Mouse (Mus musculus) heart, postnatal 36 days (tissue): ENCODE measurements at regions not wholly inside any gene's neighbourhood (a gene's known extent, or its start where the extent isn't known, plus 50 kb on each side); places are given as distances from the start of the nearest gene placed in this dataset.
"Not testable (repeated sequence)": the region's sequence is repeated elsewhere in the genome, so short reads cannot be mapped to it uniquely, and the experiment has no call there.

Source experiments
- DNase-seq, 2 experiments: peaks; one replicate each; pipeline ENCODE4 v3.0.0; 2021 to 2022
- intact Hi-C: fragments of 180-260 bp; cut with DNase I; formaldehyde crosslinking; loops from one replicate; pipeline ENCODE4 v1.15.1; 2025

DNA sequence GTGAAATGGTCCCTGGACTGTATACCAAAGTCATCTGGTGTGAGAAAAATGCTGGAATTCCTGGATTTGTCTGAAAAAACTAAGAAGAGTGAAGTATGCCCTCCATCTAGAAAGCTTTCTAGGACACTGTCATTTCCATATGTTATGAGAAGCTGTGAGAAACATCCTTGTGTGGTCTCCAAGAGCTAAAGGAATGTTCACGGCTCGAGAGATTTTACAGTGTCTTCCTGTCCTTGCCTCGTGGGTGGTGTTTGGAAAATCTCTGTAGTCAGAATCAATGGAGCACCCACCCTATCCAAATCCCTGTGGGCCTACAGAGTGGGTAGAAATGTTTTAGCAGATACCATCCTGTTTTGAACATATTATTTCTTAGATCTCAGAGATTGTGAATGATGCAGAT is 487.7 kb downstream of the Hdgfl1 start:
- intact Hi-C loops: no loop called here

DNA sequence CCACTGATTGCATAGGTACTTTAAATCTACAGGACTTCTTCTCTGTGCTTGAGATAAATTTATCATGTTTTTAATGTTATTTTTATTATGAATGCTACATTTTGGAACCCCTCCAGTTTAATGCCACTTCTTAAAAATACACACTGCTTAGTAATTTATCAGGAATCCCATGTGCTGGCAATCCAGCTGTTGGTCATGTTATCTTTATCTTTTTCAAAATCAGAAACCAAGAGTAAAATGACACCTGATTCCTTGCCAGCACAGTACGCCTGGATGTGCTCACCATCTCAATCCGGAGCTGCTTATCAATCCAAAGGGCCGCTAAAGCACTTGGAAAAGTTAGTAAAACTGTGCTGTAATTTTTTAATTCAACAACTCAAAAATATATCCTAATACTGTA is 497.1 kb downstream of the Hdgfl1 start:
- intact Hi-C loops: no loop called here
- DNase-seq: no peak

More for the DNA sequence above, 487.7 kb downstream of the Hdgfl1 start:
- no peak for DNase-seq

DNA sequence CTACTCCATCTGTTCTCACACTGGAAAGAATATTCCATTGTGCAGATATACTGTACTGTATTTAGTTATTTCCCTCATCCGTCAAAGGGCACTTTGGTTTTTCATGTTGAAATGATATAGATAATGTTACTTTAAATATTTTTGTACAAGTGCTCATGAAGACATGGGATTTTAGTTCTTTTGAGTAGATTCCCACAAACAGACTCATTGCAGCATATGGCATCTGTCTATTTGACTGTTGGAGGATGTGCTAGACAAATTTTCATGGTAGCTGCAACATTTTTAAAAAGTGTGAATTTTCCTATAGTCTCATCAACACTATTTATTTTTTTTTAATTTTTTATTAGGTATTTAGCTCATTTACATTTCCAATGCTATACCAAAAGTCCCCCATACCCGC is 502.5 kb downstream of the Hdgfl1 start:
- DNase-seq: no peak
- intact Hi-C loops: no loop called here

DNA sequence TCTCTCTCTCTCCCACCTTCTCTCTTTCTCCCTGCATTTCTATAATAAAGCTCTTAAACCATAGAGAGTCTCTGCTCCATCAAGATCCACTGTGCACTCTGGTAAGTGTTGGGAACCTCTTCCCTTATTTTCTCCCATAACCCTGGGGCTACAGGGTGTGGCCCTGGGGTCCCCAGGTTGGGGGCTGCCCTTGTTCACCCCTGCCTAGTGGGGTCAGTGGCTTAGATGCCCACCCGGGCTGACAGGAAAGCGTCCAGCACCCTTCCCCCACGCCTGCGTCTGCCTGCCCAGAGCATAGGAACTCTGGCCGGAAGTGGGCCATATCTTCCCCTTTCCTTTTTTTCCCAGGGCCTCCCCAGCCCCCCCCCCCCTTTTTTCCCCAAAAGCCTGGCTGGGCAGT is 534.0 kb downstream of the Hdgfl1 start:
- intact Hi-C loops: no loop called here
- DNase-seq: no peak

DNA sequence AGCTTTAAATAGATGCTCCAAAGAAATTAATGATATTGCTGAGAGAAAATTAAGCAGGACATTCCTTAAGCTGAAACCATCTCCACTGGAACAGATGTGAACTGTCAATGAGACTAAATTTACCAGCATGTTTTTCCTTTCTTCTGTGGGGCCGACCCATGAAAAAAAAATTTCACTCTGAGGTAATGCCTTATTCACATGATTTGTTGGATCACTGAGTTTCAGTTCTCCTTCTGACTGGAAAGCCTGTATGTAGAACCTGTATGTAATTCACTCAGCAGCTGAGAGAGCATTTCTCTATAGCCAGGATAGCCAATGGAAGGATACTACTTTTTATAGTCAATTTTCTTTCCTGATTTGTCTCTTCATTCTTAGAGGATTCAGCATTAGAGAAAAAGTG is 535.3 kb downstream of the Hdgfl1 start:
- no peak for DNase-seq

DNA sequence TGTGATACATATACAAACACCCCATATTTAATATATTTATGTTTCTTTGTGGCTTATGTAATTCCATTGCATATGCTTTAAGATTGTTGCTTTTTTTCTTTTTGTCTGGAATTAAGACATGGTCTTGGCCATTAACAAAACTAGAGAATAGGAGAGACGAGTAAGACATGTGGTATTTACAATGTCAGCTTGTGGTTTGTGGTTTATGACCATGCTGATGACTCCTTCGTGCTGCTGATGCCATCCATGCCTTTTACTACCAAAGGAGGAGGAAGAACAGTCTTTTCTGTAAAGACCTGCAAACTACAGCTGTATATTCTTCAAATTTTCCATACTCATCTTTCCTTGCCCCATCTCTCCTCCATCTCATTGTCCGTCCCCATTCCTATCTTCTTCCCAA is 552.7 kb downstream of the Hdgfl1 start:
- no peak for DNase-seq
- intact Hi-C loops: no loop called here

More for the DNA sequence above, 535.3 kb downstream of the Hdgfl1 start:
- intact Hi-C loops: no loop called here

DNA sequence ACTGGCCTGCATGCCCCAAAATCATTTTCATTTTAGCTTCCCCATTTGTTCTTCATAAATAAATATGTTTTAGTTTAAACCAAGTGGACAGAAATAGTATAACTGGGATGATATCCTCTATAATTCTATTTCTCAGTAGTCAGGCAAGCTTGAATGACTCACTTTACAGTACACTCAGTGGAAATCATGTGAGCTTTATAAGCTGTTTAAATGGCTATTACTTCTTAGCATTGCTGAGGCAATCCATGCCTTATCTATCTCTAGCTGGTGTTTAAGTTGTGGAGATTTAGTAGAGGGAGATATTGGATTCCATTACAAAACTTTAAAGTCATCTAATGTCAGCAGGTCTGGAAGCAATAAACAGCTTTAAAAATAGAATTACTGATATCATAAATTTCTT is 553.4 kb downstream of the Hdgfl1 start:
- no peak for DNase-seq
- intact Hi-C loops: no loop called here

DNA sequence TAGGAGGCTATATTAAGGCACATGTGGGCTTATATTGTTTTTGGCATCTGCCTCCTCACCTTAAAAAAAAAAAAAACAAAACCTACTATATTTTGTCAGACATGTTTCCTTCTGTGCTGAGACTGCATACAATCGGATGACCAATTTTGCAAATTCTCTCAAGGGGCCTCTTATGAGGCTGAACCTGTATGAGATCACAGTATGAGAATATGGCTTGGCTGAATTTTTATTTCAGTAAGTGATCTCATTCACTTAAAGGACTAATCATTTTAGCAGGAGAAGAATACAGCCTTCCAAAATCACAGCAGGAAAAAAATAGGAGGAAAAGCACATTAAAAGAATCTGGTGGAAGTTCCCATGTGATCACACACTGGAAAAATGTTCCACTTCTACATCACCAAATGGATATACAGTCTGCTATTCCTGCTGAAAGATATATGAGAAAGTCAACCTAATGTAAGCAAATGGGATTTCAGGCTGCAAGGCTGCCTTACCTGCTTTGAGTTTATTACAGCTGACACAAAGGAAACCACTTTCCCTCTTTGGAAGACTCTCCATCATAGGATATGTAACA is 564.3 kb downstream of the Hdgfl1 start:
- DNase-seq: no peak
- intact Hi-C loops: no loop called here

DNA sequence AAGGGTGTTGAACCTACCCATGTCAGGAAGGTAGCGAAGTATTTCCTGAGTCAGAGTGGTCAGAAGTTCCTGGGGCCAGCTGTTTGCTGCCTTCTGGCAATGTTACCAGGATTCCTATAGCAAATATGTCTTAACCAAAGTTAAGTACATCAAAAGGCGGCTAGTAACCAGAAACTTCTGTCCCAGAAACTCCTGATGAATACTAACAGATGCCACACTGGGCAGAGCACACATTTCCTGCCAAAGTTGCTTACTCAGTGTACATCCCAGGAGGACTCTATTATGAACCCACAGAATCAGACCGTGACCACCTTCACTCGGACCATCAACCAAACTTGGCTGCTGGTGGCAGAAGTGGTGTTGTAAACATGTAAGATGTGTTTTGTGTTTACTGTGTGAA is 575.3 kb downstream of the Hdgfl1 start:
- no peak for DNase-seq
- intact Hi-C loops: no loop called here

DNA sequence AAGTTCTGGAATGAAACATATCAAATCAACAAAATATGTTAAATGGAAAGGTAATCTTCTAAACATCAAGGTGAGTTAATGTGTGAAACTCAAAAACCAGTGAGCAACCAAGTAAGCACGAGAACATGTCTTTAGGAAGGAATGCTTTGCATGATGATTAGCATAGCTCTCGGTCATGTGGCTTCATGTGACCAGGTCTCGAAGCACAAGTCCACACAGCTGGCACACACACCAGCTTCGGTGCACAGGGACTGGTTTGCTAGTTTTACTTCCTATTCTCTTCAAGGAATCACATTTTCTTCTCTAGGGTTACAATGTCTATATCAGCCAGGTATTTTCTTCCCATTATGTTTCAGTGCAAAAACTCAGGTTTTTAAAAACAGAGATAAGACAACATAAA is 586.1 kb downstream of the Hdgfl1 start:
- no peak for DNase-seq
- intact Hi-C loops: no loop called here

DNA sequence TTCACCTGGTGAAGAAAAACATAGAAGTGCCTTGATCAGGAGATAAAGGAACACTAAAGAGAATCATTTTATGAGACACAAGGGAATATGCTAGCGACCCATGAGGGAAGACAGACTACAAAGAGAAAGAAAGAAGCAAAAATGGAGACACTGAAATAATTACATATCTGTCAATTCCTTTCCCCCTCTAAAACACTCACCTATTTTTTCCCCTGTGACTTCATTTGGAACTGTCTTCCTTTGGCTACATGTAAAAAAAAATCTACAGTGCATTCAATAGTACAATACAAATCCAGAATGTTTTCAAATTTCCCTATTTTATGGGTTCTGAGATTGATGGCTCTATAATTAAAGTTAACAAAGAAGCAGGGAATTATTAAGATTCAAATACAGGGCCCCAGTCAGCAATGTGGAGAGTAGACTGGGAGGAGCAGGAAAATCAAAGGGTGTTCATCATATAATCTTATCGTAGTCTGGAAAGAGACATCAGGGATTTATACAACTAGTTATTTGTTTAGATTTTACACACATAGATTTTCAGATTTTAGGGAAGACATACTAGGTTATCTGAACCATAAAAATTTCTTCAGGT is 598.0 kb downstream of the Hdgfl1 start:
- no peak for DNase-seq
- intact Hi-C loops: no loop called here

DNA sequence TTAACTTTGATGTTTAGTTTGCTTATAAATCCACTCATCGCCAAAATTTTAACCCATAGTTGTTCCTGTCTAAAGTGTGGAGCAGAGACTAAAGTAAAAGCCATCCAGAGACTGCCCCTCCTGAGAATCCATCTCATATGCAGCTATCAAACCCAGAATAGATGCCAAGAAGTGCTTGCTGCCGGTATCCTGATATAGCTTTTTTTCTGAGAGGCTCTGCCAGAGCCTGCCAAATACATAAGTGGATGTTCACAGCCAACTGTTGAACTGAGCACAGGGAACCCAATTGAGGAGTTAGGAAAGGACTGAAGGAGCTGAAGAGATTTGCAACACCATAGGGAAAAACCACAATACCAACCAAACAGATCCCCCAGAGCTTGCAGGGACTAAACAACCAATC is 600.3 kb downstream of the Hdgfl1 start:
- intact Hi-C loops: no loop called here
- no peak for DNase-seq

DNA sequence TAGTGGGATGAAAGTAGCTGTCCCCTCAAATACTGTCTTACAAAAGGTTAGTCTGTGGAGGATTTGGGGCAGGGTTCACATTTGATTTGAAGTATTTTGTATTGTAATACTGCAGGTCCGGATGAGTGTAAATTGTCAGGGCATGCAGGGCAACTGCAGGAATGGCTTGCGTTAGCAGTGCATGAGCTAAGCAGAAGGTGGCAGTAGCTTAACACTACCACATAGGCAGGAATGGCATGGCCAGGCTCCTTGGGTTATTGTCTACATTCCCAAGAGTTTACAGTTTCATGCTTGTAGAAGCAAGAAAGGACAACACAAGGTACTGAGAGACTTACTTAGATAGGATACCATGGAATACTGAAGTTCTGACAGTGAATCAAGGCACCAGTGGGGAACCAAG is 611.3 kb downstream of the Hdgfl1 start:
- no peak for DNase-seq
- intact Hi-C loops: no loop called here

DNA sequence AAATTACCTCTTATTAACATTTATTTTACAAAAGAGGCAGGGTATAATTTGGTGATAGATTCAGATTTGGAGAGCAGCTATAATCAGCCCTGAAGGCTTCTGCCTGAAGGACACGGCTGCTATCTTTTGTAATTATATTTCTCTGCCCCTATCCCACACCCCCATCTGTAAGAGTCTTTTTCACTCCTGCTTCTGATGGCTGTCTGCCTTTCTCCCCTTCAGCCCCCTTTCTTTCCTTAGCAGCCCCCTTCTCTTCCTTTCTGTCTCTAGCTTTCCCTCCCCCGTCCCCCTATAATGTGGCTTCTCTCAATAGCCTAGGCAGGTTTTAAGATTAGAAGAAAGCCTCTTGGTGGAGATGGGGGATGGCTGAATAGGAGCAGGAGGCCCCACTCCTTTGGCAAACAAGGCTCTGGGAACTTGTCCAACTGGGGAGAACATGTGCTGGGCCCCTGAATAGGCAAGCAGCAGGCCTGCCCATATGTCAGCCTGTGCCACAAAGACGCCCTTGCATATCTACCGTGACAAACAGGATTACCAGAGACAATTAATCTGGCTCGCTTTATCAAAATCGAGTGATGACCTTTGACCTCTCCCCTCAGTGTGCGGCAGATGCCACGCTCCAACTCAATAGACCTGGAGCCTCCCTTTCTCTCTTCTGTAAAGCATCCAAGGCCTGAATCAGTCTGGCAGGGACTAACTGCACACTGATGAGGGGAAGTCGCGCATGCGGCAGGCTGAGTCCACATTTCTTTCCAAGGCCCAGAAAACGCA is 615.1 kb downstream of the Hdgfl1 start:
- peak; percentile 3 for DNase-seq
- intact Hi-C loops: no loop called here

DNA sequence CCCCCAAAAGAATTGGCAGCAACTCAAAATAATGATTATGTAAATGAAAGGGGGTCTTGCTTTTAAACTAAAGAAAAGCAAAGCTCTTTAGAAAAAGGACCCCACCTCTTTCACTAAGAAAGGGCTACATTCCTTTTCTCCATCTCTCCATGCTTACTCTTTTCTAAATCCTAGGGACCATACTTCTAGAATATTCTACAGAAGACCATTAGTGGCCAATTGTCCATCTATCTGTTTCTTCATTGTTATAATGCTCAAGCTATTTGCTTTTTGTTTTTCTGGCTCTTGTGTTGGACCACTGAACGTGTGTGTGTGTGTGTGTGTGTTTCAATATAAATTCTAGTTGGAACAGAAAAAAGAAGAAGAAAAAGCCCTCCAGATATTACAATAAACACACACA is 615.7 kb downstream of the Hdgfl1 start:
- DNase-seq: no peak
- intact Hi-C loops: no loop called here

DNA sequence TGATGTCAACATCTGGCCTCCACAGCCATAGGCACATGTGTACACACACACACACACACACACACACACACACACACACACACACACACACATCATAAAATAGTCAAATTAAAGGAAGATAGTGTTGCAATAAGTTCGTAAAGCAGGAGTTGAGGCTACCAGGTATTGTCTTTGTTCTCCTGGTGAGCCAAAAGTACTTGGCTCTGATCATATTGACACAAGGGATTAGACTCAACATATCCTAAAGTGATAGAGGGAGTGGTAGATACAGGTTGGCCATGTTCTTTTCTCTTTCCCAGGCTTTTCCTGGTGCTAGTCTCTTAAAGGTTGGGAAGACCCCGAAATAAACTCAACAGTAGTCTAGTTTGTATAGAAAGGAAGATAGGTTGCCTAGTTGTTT is 616.9 kb downstream of the Hdgfl1 start:
- no peak for DNase-seq
- intact Hi-C loops: no loop called here

DNA sequence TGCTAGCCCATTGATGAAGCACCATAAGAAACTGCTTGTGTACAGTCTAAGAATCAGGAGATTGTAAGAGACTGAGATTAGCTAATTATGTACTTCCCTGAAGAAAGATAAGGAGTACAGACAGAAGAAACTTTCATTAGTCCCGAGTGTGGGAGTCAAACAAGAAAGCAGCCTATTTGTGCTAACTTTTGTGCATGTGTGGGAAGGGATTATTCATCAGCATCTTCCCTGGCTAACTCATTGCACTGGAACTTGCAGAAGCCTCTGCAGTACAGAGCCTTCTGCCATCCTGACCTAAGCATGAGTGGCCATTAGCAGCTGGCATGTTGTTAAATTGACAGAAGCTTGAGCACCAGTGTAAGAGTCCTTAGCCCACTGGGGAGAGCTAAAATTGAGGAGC is 619.5 kb downstream of the Hdgfl1 start:
- DNase-seq: no peak
- intact Hi-C loops: no loop called here

DNA sequence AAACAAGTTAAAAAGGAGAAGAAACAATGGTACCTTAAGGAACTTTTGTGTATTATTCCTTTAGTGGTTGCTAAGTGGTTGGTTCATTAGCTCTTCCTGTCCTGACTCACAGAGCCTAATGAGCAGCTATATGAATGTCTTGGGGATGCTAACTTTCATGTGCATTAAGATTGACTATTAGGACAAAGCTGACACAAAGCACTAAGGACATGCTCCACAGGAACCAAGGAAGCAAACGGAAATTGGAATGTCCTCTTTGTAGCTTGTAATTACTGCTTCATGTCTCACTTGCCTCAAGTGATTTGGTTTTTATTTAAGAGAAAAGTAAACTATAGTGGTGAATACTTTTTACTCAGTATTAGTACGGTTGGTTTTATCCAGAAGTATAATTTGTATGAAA is 627.2 kb downstream of the Hdgfl1 start:
- no peak for DNase-seq
- intact Hi-C loops: no loop called here

DNA sequence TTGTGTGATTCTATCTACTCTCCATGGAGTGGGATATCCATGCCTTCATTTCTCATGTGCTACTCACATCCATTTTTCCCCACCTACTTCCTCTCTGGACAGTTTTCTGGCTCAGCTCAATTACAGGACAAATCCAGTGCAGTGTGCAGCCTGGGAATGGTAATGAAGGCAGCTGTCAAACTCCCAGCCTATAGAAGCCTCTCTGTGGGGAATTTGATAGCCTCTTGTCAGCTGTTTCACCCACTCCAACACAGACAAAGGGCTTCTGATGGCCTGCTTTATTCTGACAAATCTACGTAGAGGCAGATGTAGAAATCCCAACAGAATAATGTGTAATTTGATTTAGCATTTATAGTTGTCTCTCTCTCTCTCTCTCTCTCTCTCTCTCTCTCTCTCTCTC is 650.6 kb downstream of the Hdgfl1 start:
- intact Hi-C loops: no loop called here
- DNase-seq: no peak

DNA sequence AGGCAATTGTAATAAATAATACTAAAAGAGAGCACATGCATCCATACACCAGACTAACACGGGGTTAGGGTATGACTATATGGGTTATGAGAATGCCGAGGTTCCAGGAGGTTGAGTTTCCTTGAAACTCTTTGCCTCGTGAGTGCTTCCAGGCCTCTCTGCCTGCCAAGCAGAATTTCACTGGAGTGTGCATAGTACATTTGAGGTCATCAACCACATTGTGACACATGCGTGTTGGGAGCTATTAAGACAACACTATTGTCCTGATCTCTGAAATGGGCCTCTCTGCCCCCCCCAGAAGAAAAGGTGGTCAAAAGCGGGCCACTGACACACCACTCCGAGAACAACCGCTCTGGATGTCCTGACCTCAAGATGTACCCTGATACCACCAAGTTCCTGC is 655.8 kb downstream of the Hdgfl1 start:
- DNase-seq: no peak
- intact Hi-C loops: no loop called here

DNA sequence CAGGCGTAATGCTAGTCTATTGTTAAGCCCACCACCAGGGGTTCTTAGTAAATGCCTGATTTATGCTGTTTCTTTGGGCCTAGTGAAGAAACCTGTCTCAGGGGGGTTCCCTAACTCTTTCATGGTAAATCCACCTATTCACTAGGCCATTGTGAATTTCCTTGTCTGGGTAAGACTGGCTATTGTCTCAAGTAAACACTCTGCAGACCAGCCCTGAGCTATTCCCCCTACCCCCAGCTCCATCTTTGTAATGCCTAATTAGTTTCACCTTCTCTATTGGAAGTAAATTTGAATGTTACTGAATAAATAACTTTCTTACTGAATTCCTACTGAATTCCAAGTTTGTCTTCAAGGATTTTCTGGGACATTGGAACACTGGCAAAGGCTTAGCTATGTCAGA is 656.2 kb downstream of the Hdgfl1 start:
- intact Hi-C loops: not testable (repeated sequence)

DNA sequence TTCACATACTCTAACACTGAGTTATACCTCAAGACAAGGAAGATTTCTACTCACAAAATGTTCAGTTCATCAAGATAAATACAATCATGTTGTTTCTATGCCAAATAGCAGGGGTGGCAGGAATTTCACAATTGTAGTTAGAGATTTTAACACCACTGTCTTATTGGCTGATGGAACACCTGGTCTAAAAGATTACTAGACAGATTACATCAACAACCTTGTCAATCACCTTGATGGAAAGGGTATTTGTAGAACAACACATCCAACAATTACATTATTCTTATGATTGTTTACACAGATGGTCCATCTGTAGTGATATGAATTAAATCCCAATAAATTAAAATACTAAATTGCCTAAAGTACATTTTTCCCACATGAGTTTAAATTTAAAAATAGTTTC is 657.4 kb downstream of the Hdgfl1 start:
- DNase-seq: no peak
- intact Hi-C loops: no loop called here

More for the DNA sequence above, 656.2 kb downstream of the Hdgfl1 start:
- not testable (repeated sequence) for DNase-seq
